Mouse (Mus musculus) MEL (cell line): ENCODE measurements at regions not wholly inside any gene's neighbourhood (a gene's known extent, or its start where the extent isn't known, plus 50 kb on each side); places are given as distances from the start of the nearest gene placed in this dataset.

Experiments used
- DNase-seq: peaks from one replicate; pipeline ENCODE4 v3.0.0; 2011; ENCODE audit warnings: low read depth, low spot score
- H3K27ac ChIP-seq: 2 replicates; pipeline ENCODE4 v1.5.1; 2012; ENCODE audit warnings: low read depth, mild to moderate bottlenecking, control low read depth, low read length, moderate library complexity; ENCODE audit not compliant: control insufficient read depth
- H3K27me3 ChIP-seq, 2 experiments: fragments of 150-350 bp in 1 of 2; sonication (generic) in 1 of 2; 2 replicates each; pipeline ENCODE4 v1.6.1; 2012; ENCODE audit warnings: low read length in 2 of 2, mild to moderate bottlenecking in 2 of 2, improper control_type of control experiment in 1 of 2, moderate library complexity in 1 of 2; ENCODE audit not compliant: insufficient read depth in 2 of 2, control insufficient read depth in 1 of 2
- H3K36me3 ChIP-seq, 2 experiments: 2 replicates each; pipeline ENCODE4 v1.6.1; 2012 to 2014; ENCODE audit warnings: low read length in 2 of 2, improper control_type of control experiment in 1 of 2, inconsistent platforms in 1 of 2, mild to moderate bottlenecking in 1 of 2; ENCODE audit not compliant: insufficient read depth in 2 of 2, control insufficient read depth in 1 of 2
- H3K4me1 ChIP-seq, 2 experiments: fragments of 150-350 bp in 1 of 2; sonication (generic) in 1 of 2; 2 replicates each; pipeline ENCODE4 v1.6.1; 2012; ENCODE audit warnings: low read length in 2 of 2, improper control_type of control experiment in 1 of 2, mild to moderate bottlenecking in 1 of 2; ENCODE audit not compliant: insufficient read depth in 2 of 2, control insufficient read depth in 1 of 2
- H3K4me3 ChIP-seq, 2 experiments: fragments of 150-350 bp in 1 of 2; sonication (generic) in 1 of 2; 2 replicates each; pipeline ENCODE4 v1.5.1; 2012; ENCODE audit warnings: low read depth in 2 of 2, low read length in 2 of 2, mild to moderate bottlenecking in 2 of 2, moderate library complexity in 2 of 2, control low read depth in 1 of 2, improper control_type of control experiment in 1 of 2; ENCODE audit not compliant: control insufficient read depth in 1 of 2, insufficient read depth in 1 of 2
- H3K79me2 ChIP-seq: 2 replicates; pipeline ENCODE4 v1.6.1; 2012; ENCODE audit warnings: mild to moderate bottlenecking, low read length, moderate library complexity; ENCODE audit not compliant: control insufficient read depth, poor library complexity, insufficient read depth
- H3K9ac ChIP-seq: 2 replicates; pipeline ENCODE4 v1.6.1; 2012; ENCODE audit warnings: low read depth, mild to moderate bottlenecking, control low read depth, low read length, moderate library complexity; ENCODE audit not compliant: control insufficient read depth, poor library complexity, severe bottlenecking
- H3K9me3 ChIP-seq: fragments of 150-350 bp; sonication (generic); replicated peaks from 2 replicates; pipeline ENCODE4 v1.6.1; 2012; ENCODE audit warnings: mild to moderate bottlenecking, low read length, improper control_type of control experiment, moderate library complexity; ENCODE audit not compliant: insufficient read depth
- BHLHE40 ChIP-seq: IDR thresholded peaks from 2 replicates; pipeline ENCODE4 v1.6.1; 2012; ENCODE audit warnings: low read depth, mild to moderate bottlenecking, inconsistent platforms, low read length, improper control_type of control experiment, borderline replicate concordance
- ELF1 ChIP-seq: IDR thresholded peaks from 2 replicates; pipeline ENCODE4 v1.6.1; 2014; ENCODE audit warnings: low read depth, mild to moderate bottlenecking, inconsistent platforms, low read length, improper control_type of control experiment, moderate library complexity
- EP300 ChIP-seq, 2 experiments: IDR thresholded peaks; 2 replicates each; pipeline ENCODE4 v1.6.1; 2011; ENCODE audit warnings: improper control_type of control experiment in 2 of 2, low read length in 2 of 2, low read depth in 1 of 2, mild to moderate bottlenecking in 1 of 2
- ETS1 ChIP-seq: IDR thresholded peaks from 2 replicates; pipeline ENCODE4 v1.6.1; 2012; ENCODE audit warnings: low read depth, mild to moderate bottlenecking, inconsistent platforms, low read length, improper control_type of control experiment, moderate library complexity
- GABPA ChIP-seq: IDR thresholded peaks from 2 replicates; pipeline ENCODE4 v1.6.1; 2012; ENCODE audit warnings: low read depth, mild to moderate bottlenecking, inconsistent platforms, low read length, improper control_type of control experiment, moderate library complexity
- GATA1 ChIP-seq: IDR thresholded peaks from 2 replicates; pipeline ENCODE4 v1.6.1; 2011; ENCODE audit warnings: low read depth, low read length, improper control_type of control experiment
- HCFC1 ChIP-seq: IDR thresholded peaks from 2 replicates; pipeline ENCODE4 v1.6.1; 2012; ENCODE audit warnings: low read depth, mild to moderate bottlenecking, inconsistent platforms, low read length, improper control_type of control experiment, moderate library complexity
- JUND ChIP-seq: IDR thresholded peaks from 2 replicates; pipeline ENCODE4 v1.6.1; 2011; ENCODE audit warnings: low read depth, mild to moderate bottlenecking, improper control_type of control experiment, low read length
- KAT2A ChIP-seq: conservative IDR thresholded peaks from 2 replicates; pipeline ENCODE4 v1.6.1; 2012; ENCODE audit warnings: low read depth, low read length, improper control_type of control experiment, inconsistent platforms
- MEF2A ChIP-seq: IDR thresholded peaks from 2 replicates; pipeline ENCODE4 v1.6.1; 2014; ENCODE audit warnings: low read depth, mild to moderate bottlenecking, inconsistent platforms, low read length, improper control_type of control experiment; ENCODE audit not compliant: poor library complexity, insufficient replicate concordance, severe bottlenecking; ENCODE audit errors: extremely low read depth
- MYC ChIP-seq: IDR thresholded peaks from 2 replicates; pipeline ENCODE4 v1.6.1; 2011; ENCODE audit warnings: low read depth, mild to moderate bottlenecking, low read length, improper control_type of control experiment, moderate library complexity
- NRF1 ChIP-seq: IDR thresholded peaks from 2 replicates; pipeline ENCODE4 v1.6.1; 2014; ENCODE audit warnings: low read depth, mild to moderate bottlenecking, inconsistent platforms, low read length, improper control_type of control experiment, moderate library complexity; ENCODE audit not compliant: poor library complexity, insufficient read depth, severe bottlenecking
- POLR2A ChIP-seq, 2 experiments: IDR thresholded peaks; 2 replicates each; pipeline ENCODE4 v1.6.1; 2011 to 2012; ENCODE audit warnings: low read length in 2 of 2, mild to moderate bottlenecking in 2 of 2, control low read depth in 1 of 2, improper control_type of control experiment in 1 of 2, low read depth in 1 of 2, moderate library complexity in 1 of 2; ENCODE audit not compliant: control insufficient read depth in 1 of 2, insufficient read depth in 1 of 2, poor library complexity in 1 of 2
- POLR2AphosphoS5 ChIP-seq: IDR thresholded peaks from 2 replicates; pipeline ENCODE4 v1.6.1; 2012; ENCODE audit warnings: low read depth, borderline replicate concordance, mild to moderate bottlenecking, inconsistent platforms, low read length, moderate library complexity, mixed read lengths
- SIN3A ChIP-seq: IDR thresholded peaks from 2 replicates; pipeline ENCODE4 v1.6.1; 2012; ENCODE audit warnings: low read length, improper control_type of control experiment, inconsistent platforms
- TAL1 ChIP-seq: IDR thresholded peaks from 2 replicates; pipeline ENCODE4 v1.6.1; 2012; ENCODE audit warnings: mild to moderate bottlenecking, inconsistent platforms, low read length, moderate library complexity, mixed read lengths
- TCF12 ChIP-seq: IDR thresholded peaks from 2 replicates; pipeline ENCODE4 v1.6.1; 2014; ENCODE audit warnings: low read depth, mild to moderate bottlenecking, inconsistent platforms, low read length, improper control_type of control experiment, moderate library complexity
- USF1 ChIP-seq: IDR thresholded peaks from 2 replicates; pipeline ENCODE4 v1.6.1; 2014; ENCODE audit warnings: low read depth, mild to moderate bottlenecking, inconsistent platforms, low read length, improper control_type of control experiment, moderate library complexity
- ZNF384 ChIP-seq: IDR thresholded peaks from 2 replicates; pipeline ENCODE4 v1.6.1; 2012; ENCODE audit warnings: low read depth, mild to moderate bottlenecking, inconsistent platforms, low read length, improper control_type of control experiment

- H3K27ac ChIP-seq, result no peak overlapping the region
- H3K36me3 ChIP-seq, result no peaks in the 10 kb centered on the region
- no peaks in the 10 kb centered on the region for H3K27me3 ChIP-seq
- no peaks in the 10 kb centered on the region for H3K4me1 ChIP-seq
- H3K9ac ChIP-seq, result no peak overlapping the region
- DNase-seq, result no peak
- no peaks in the 10 kb centered on the region for H3K9me3 ChIP-seq
- TF ChIP-seq MEF2A (no peak), ELF1 (no peak), ZNF384 (no peak), TCF12 (no peak), BHLHE40 (no peak)
- no peaks in the 10 kb centered on the region for H3K79me2 ChIP-seq
- H3K4me3 ChIP-seq, result no peak overlapping the region
These were observed 189.3 kb downstream of the Ccdc71l start for GRCm38 (mm10) chr12:32567777-32568176.

GRCm38 (mm10) chr12:32581304-32581703 lies 202.8 kb downstream of the Ccdc71l start:
- DNase-seq, result no peak
- Histone ChIP-seq H3K9me3 (no peaks in the 10 kb centered on the region), H3K4me1 (no peaks in the 10 kb centered on the region), H3K4me3 (no peak overlapping the region), H3K27ac (no peak overlapping the region), H3K27me3 (no peaks in the 10 kb centered on the region), H3K9ac (no peak overlapping the region), H3K36me3 (no peaks in the 10 kb centered on the region), H3K79me2 (no peaks in the 10 kb centered on the region)
- TF ChIP-seq SIN3A (no peak), EP300 (IDR thresholded peaks at IDR 0.05; ENCODE audit: low read depth in 1 of 2, low read length in 2 of 2) (no peak), MEF2A (no peak), TCF12 (no peak), MYC (no peak), GATA1 (no peak), NRF1 (no peak), JUND (no peak), TAL1 (no peak), GABPA (no peak), HCFC1 (no peak), POLR2A (IDR thresholded peaks at IDR 0.05; ENCODE audit: control insufficient read depth in 1 of 2, insufficient read depth in 1 of 2, low read depth in 1 of 2, low read length in 2 of 2, poor library complexity in 1 of 2) (no peak), USF1 (no peak), ETS1 (no peak), BHLHE40 (no peak), KAT2A (no peak), POLR2AphosphoS5 (no peak)
